Mouse (Mus musculus) right cerebral cortex, adult 2 months (tissue): ENCODE measurements around the gene Spata45.
"Not testable (repeated sequence)": the region's sequence is repeated elsewhere in the genome, so short reads cannot be mapped to it uniquely, and the experiment has no call there.

Source experiments
- DNase-seq, 2 experiments: peaks; one replicate each; pipeline ENCODE4 v3.0.0; 2021 to 2022; ENCODE audit warnings: low spot score in 2 of 2

The Spata45 gene

DNA sequence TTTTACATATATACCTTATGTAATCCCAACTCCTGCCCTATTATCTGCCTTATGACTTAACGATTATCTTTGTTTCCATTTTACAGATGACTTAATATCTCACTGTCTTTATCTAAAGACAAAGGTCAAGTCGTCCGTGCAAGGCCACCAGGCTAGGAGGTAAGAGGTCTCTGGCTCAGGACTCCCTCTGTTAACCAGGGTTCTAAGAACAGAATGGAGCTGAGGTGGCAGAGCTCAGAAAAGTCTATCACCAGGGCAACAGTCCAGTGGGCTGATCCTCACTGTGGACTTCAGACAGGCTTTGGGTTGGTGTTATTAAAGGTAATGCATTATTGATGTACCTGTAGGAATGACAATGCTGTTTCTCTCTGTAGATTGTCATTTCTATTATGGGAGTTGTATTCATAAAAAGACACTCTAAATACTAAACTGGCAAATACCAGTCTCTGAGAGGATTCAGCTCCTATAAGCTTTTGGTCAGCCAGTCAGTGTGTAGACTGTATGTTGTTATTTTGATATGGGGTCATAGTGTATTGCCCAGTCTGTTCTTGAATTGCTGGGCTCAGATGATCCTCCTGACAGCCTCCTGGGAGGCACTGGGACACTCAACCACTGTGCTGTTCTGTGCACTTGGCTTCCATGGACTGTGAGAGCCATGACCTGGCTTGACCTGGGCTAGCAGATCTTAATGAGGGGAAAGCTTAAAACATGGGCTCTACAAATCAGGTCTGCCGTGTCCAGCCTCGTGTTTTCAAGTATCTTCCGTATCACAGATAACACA, at the start of gene Spata45:
Gene Spata45 (plus strand): TSS at position 86 of the 781 bp plus-strand sequence.
- no peak for DNase-seq

DNA sequence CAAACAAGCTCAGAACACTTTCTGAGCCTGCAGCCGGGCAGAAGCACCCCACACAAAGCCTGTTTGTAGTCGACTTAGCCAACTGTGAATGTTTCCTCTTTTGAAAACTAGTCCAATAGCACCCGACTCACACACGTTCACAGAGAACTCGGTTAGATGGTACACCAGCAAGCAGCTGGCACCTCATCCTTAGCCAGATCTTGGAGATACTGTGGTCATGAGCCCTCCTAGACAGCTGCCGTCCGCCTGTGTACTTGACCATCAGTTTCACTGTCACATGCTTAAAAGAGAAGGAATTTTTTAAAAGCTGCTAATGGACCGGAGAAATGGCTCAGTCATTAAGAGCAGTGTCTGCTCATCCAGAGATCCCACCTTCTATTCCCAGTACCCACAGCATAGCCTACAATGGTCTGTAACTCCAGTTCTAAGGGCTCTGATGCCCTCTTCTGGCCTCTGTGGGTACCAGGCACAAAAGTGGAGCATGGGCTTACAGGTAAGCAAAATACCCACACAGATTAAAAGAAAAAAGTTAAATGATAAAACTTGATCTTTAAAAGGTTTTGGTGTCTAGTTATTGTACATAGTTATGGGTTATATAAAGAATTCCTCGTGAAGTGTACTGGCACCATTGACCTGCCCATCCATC, 46.9 kb upstream of the Spata45 start:
- no peak for DNase-seq

DNA sequence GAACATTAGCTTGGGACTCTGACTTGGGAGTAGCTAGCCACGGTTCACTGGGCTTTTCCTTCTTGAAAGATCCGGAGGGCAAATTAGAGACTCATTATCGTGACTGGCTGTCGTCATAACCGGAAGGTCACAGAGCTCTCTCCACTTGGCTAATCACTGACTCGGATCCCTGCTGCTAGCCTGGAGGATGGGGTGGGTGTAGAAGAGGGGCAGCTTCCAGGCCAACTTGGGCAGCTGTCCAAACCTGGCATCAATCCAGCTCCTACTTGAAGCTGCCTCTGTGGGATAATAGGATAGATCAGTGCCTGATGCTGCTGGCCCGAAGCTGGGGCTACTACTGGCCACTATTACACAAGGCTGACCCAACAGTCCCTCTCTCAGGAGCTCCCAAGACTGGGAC, 40.9 kb upstream of the Spata45 start:
- peak in 1 of 2 experiments; percentile 43 for DNase-seq

DNA sequence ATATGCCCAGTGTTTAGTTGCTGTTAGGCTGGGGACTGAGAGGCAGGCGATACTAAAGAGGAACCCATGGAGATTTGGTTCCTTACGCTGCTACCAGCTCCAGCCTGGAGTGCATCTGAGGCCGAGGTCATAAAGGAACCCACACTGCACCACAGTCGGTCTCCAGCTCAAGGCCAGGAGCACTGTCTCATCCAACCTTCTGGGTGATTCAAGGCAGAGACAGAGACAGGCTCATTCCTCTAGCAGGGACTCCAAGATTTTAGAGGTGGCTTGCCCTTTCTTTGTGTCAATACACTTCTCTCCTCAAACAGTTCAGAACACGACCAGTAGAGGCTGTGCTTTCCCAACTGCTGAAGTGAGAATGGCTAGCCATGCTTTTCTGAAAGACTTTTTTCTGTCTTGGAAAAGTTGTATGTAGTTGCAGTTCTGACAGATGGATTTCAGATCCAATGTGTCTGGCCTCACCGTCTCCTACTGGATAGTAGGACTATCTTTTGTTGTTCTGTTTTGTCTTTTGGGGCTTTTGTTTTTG, 40.0 kb upstream of the Spata45 start:
- no peak for DNase-seq

DNA sequence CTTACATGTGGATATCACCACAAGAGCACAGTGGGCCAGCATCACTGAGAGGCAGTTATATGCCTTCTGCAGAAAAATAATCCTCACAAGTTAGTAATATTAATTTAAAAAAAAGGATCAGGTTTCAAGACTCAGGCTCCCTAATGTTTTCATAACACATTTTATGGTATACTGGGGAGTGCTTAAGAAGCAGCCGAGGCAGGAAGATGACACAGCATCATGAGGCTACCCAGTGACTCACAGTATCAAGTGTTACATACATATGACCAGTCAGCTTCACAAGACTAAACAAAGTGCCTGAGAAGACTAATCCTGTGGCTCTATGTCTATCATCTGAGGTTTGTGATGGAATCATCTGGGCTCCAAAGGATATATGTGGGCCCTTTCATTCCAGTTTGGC, 38.4 kb upstream of the Spata45 start:
- DNase-seq = no peak

DNA sequence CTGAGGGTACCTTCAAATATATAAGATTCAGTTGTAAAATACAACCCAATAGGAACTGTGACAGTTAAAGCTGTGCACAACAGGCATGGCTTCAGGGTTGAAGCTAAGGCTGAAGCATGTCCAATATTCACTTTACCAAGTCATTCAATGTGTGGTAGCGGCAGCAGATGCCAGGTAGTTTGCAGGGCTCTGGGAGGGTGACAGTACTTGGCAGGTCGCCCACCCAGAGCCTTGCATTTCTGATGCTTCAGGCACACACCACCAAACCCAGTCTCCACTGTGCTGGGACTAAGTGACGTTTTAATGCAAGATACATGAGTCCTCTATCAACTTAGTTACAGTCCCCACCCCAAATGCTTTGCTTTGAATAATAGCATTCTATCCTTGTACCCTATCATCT, 35.8 kb upstream of the Spata45 start:
- DNase-seq = no peak

DNA sequence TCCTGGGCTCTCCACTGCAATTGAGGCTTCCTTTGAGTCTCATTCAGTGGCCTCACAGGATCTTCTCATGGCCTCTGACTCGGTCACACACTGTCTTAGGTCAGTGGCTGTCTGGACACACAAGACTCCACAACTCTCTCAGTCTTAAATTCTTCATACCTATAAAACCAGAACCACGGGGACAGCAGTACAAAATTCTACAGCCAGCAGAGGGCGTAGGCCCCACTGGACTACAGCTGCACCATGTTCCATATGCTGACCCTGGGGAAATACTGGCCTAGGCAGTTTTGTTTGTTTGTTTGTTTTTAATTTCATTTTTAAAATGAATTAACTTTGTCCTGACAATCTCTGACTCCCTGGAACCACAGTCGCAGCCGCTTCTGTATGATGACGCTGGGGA, 34.2 kb upstream of the Spata45 start:
- DNase-seq = no peak

DNA sequence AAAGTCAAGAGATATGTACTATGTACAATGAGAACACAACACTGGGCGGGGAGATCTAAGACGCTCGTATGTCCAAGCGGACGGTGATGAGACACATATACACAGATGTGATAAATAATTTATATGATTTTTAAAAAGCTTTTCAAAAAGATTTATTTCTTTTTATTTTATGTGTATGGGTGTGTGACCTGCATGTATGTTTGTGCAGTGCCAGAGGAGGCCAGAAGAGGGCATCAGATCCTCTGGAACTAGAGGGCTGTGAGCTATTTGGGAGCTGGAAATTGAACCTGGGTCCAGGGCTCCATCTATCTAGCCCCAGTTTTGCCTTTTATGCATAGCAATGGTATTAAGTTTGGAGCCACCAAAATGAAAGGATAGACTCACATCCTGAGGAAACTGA, 27.7 kb upstream of the Spata45 start:
- DNase-seq = no peak

DNA sequence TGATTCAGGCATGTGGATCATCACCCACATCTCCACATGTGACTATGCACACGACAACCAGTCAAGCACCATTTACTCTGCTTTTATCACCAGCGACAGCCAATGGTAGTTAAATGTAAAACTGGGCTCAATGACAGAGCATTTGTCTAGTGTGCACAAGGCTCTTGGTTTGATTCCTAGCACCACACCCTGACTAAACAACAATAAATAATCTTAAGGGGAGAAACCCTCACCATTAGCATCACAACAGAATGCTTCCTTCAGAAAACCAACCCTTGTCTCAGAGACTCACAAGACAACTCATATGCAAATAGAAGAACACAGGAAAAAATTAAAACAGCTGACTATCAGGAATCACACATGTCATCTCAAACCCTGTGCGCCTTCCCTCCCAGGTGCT, 22.2 kb upstream of the Spata45 start:
- no peak for DNase-seq

DNA sequence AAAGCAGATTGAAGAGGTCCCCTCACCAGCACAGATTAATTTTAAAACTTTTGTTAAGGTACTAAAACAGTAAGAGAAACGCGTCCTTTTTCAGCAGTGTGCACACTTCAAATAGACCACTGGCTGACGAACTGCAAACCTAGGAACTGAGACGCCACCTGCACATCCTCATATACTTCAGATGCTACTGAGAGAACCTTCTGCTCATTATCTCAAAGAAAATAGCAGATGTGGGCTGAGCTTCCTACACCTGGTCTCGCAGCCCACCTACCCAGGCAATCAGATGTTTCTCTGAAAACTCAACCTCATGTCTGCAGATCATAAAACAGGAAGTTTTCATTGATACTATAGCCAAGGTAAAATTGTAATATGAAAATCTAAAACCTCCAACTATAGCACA, 16.6 kb upstream of the Spata45 start:
- no peak for DNase-seq

DNA sequence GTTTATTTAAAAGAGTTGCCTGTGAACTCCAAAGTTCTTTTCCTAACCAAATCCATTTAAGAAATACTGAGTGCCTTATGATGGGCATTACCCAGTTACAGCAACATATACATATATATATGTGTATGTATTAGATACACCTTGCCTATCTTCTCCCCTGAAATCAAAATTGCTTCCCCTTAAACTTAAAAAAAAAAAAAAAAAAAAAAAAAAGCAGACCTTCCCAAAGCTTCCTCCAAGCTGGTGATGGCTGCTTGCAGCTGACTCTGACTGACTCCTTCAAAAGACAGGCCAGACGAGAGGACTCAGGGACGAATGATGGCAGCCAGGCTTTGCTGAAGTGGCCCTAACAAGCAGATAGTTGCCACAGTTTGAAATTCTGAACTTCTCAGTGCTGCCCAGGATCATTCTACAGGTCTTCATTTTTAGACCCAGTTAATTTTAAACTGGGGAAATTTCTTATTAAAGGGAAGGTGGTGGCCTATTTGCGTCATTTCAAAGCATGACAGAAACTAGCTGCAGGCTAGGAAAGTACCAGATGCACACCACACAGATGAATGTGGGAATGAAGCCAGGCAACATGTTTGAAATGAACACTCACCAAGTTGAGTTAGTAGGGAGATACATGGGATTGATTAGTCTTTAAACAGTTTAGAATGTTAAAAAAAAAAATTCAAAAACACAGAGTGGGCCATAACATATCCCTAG, 16.1 kb upstream of the Spata45 start:
- no peak for DNase-seq

DNA sequence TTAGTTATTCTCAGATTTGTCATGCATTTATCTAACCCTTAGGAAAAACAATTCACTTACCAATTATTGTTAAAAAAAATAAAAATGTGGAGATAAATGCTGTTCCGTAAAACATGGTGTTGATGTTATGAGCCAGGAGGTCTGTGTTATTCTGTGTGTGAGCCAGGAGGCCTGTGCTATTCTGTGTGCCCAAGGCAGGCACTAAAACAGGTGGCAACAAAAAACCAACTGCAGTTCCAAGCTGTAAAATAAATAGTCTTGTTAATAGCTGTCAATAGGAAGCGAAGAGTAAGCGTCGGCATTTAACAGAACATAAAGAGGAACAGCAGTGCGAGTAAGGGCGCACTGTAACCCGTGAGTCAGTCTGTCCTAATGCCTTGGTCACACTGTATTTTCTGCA, 15.4 kb upstream of the Spata45 start:
- no peak for DNase-seq

DNA sequence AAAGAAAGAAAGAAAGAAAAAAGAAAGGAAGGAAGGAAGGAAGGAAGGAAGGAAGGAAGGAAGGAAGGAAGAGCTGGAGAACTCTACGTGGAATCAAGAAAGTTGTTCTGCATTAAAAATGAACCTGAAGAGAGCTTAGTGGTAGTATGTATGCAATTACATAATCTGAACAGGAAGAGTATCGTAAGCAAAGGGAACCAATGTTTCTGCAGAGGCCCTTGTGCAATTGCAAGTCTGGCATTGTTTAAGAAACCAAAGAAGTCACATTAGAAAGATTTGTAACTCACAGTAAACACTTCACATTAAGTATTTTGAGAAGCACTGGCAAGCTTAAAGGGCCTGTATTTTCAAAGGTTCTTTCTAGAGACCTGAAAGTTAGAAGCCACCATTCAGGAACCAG, 13.3 kb upstream of the Spata45 start:
- no peak for DNase-seq

DNA sequence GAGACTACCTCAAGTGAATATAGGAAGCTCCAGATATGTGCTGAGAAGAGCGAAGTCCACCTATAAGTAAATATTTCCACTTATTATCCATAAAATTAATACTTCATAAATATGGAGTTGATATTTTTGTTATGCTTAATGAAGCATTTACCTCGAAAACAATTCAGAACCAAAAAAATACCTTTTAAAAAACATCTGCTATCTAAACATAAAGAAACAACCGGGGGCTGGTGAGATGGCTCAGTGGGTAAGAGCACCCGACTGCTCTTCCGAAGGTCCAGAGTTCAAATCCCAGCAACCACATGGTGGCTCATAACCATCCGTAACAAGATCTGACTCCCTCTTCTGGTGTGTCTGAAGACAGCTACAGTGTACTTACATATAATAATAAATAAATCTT, 12.6 kb upstream of the Spata45 start:
- not testable (repeated sequence) for DNase-seq

DNA sequence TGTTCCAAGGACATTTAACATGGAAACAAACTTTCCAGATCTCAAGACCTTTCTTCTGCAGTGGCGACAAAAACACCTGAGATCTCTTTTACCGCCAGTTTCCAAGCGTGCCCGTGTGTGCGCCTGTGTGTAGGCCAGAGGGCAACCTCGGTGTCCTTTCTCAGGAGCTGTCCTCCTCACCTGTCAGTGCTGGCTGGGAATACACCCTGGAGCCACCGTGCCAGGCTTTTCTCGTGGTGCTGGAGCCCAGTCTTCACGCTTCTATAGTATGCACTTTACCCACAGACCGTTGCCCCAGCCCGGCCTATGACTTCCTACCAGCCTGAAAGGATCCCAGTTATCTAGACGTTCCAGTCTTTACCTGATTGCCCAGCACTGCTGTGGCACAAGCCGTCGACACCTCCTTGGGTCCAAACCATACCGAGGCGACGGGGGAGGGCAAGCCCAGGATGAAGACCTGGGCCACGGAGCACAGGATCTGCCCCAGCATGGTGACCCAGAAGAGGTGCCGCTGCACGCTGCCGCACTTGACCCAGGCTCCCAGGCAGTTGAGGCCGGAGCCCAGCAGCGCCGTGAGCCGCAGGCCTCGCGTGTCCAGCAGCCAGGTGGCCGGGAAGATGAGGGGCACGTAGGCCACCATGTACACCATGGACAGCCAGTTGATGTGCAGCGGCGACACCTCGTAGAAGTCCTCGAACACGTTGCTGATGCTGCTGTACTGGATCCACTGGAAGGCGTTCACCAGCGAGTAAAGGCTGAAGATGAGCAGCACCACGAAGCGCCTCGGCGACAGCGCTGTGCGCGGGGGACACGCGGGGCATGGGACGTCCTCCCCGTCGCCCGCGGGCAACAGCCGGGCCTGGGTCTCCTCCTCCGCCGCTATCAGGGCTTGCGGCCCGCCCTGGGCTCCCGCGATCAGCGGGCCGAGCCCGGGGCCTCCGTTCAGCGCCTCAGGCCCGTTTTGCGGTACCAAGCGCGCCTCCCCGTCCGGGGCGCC, 11.1 kb upstream of the Spata45 start:
- peak; percentile 36 to 46 for DNase-seq

DNA sequence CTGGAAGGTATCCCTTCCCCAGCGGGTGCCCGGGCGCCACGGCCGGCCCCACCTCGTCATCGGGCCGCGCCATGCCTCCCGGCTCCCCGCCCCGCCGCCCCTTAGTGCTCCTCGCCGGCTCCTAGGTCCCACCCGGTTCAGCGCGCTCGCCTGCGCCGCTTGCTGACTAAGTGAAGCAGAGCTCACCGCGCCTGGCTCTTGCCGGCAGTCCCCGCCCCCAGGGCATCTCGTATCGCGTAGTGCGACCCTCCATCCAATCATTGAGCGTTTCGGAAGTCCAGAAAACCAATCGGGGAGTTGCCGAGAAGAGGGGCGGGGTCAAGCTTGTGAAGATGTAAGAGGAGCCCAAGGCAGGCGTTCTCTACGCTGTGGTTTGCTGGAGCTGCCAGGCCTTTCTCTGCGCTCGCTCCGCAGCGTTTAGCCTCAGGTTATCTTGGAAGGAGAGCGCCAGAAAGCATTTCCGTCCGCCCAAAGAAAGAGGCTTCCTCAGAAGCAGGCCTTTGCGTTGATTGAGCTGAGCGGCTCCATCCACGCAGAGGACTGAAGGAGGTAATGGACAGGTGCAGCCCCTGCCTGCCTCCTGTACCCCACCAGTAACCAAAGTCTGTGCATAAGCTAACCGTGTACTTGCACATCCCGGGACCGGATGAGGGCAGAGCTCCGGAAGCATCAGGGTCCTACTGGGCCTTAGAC, 10.3 kb upstream of the Spata45 start, which contains the start of gene Flvcr1:
Gene Flvcr1 (minus strand): TSS at position 138 of the 693 bp plus-strand sequence.
- DNase-seq = peak; percentile 99

DNA sequence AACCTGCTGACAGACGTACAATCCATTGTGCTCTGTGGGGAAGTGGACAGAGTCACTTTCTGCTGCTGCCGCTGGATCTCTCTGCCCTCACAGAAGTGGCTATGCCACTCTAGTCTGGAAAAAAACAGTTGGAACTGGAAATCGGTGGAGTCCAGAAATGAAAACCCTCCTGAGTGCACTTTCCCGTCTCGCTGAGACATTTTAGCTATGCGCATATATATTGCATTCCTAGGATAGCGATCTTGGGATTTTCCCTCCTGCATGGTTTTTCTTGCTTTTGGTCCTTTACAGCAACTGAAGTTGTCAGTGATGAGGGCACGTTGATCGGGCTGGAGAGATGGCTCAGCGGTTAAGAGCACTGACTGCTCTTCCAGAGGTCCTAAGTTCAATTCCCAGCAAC, 6.3 kb upstream of the Spata45 start:
- DNase-seq = no peak

DNA sequence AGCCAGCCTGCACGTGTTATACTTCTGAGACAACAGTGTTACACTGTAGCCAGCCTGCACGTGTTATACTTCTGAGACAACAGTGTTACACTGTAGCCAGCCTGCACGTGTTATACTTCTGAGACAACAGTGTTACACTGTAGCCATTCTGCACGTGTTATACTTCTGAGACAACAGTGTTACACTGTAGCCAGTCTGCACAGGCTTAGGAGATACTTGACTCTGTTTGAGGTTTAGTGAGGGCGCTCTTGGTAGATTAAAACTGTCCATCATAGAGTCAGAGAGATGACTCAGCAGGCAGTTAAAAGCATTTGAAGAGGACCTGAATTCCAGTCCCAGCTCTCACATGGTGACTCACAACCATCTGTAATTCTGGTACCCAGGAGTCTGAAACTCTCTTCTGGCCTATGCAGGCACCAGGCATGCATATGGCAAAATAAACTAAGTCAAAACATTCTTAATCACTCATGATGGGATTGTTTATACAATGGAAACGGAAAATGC, 5.5 kb upstream of the Spata45 start:
- not testable (repeated sequence) for DNase-seq

DNA sequence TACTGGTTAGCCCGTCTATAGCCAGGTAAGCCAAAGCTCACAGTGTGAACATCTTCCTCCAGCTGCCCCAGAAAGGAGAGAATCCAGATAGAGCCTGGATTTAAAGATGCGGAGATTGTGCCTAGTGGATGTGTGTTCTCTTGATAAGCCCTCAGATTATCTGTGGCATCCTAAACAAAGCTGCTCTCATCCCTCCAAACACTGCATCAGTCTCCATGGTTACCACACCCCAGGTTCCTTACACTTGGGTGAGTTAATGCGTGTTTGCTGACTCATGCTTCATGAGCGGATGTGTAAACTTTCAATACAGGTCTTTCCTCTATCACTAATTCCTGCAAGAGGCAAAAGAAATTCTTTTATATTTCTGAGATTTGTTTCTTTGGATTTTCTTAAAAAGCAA, 790 bp upstream of the Spata45 start:
- peak; percentile 21 to 22 for DNase-seq

DNA sequence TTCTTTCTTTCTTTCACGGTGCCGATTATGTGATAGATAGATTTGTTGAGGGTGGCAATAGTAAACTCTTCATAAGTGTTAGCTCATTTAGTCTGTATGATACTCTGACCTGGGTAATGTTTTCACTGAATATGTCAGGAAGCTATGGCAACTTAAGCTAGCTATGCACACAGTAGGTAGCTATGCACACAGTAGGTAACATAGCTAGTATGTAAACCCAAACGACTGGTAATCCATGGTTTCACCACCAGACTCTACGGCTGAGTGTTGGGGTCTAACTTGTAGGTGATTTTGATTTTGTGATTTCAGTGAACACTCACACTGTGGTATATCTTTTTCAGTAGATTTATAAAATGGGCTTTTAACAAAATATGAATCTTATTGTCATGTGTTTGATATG, 1.6 kb downstream of the Spata45 start:
- DNase-seq = no peak
